Mouse (Mus musculus): ENCODE data around the gene Lypd4.
"Not testable (repeated sequence)": the region's sequence is repeated elsewhere in the genome, so short reads cannot be mapped to it uniquely, and the experiment has no call there.

Gene Lypd4

GRCm38 (mm10) chr7:24869532-24870165, at the start of gene Lypd4, which contains the start of gene Dmrtc2:
Gene Lypd4 (minus strand): TSS chr7:24869941.
Gene Dmrtc2 (plus strand): TSS chr7:24870057.
- no peak for DNase-seq (ENCODE audit: low spot score in 2 of 2)

GRCm38 (mm10) chr7:24918763-24919323, 49.1 kb upstream of the Lypd4 start:
- DNase-seq (ENCODE audit: low spot score in 2 of 2) = no peak

- DNase-seq (ENCODE audit: low spot score in 2 of 2) = no peak
Observed at GRCm38 (mm10) chr7:24912480-24912879, 42.7 kb upstream of the Lypd4 start.

GRCm38 (mm10) chr7:24907211-24907748, 37.5 kb upstream of the Lypd4 start:
- peak; percentile 81 to 82 for DNase-seq (ENCODE audit: low spot score in 2 of 2)

GRCm38 (mm10) chr7:24906551-24906950, 36.8 kb upstream of the Lypd4 start:
- no peak for DNase-seq (ENCODE audit: low spot score in 2 of 2)

- DNase-seq (ENCODE audit: low spot score in 2 of 2) = peak; percentile 73 to 81
Observed at GRCm38 (mm10) chr7:24904936-24905335, 35.2 kb upstream of the Lypd4 start.

GRCm38 (mm10) chr7:24904070-24904483, 34.3 kb upstream of the Lypd4 start:
- peak; percentile 98 for DNase-seq (ENCODE audit: low spot score in 2 of 2)

GRCm38 (mm10) chr7:24903444-24903825, 33.7 kb upstream of the Lypd4 start:
- DNase-seq (ENCODE audit: low spot score in 2 of 2) = peak in 1 of 2 experiments; percentile 15

- DNase-seq (ENCODE audit: low spot score in 2 of 2) = peak; percentile 51 to 65
Observed at GRCm38 (mm10) chr7:24902630-24903443, 33.1 kb upstream of the Lypd4 start, which contains the start of gene Arhgef1. Gene Arhgef1 (plus strand): TSS chr7:24902912.

- no peak for DNase-seq (ENCODE audit: low spot score in 2 of 2)
Observed at GRCm38 (mm10) chr7:24902264-24902629, 32.5 kb upstream of the Lypd4 start.

GRCm38 (mm10) chr7:24901842-24902241, 32.1 kb upstream of the Lypd4 start:
- peak; percentile 51 to 69 for DNase-seq (ENCODE audit: low spot score in 2 of 2)

- DNase-seq (ENCODE audit: low spot score in 2 of 2) = peak in 1 of 2 experiments; percentile 35
Observed at GRCm38 (mm10) chr7:24901114-24901513, 31.4 kb upstream of the Lypd4 start.

GRCm38 (mm10) chr7:24897959-24898358, 28.2 kb upstream of the Lypd4 start:
- DNase-seq (ENCODE audit: low spot score in 2 of 2) = no peak

- DNase-seq (ENCODE audit: low spot score in 2 of 2) = peak in 1 of 2 experiments; percentile 86
Observed at GRCm38 (mm10) chr7:24897224-24897623, 27.5 kb upstream of the Lypd4 start, which contains the start of gene Cd79a. Gene Cd79a (plus strand): TSS chr7:24897381.

GRCm38 (mm10) chr7:24896269-24896668, 26.5 kb upstream of the Lypd4 start:
- DNase-seq (ENCODE audit: low spot score in 2 of 2) = peak in 1 of 2 experiments; percentile 43

- DNase-seq (ENCODE audit: low spot score in 2 of 2) = not testable (repeated sequence)
Observed at GRCm38 (mm10) chr7:24895749-24896148, 26.0 kb upstream of the Lypd4 start.

GRCm38 (mm10) chr7:24892125-24892583, 22.4 kb upstream of the Lypd4 start:
- no peak for DNase-seq (ENCODE audit: low spot score in 2 of 2)

- no peak for DNase-seq (ENCODE audit: low spot score in 2 of 2)
Observed at GRCm38 (mm10) chr7:24891241-24892124, 21.7 kb upstream of the Lypd4 start.

- DNase-seq (ENCODE audit: low spot score in 2 of 2) = peak; percentile 52 to 74
Observed at GRCm38 (mm10) chr7:24890281-24891216, 20.8 kb upstream of the Lypd4 start.
